Mouse (Mus musculus) ES-Bruce4 (cell line): Measurements from ENCODE around the gene Gm17079. TPM values are rescaled to one million over a fixed set of nuclear protein-coding genes. Genes with fewer than 3 reads are reported as not detected.

Source experiments
- H3K27ac ChIP-seq: 2 replicates; pipeline ENCODE4 v1.5.1; 2012; ENCODE audit warnings: low read length, inconsistent platforms; ENCODE audit not compliant: insufficient read depth
- H3K27me3 ChIP-seq: 2 replicates; pipeline ENCODE4 v1.6.1; 2012; ENCODE audit warnings: mild to moderate bottlenecking, low read length, inconsistent platforms; ENCODE audit not compliant: control insufficient read depth, poor library complexity, insufficient read depth, severe bottlenecking
- H3K36me3 ChIP-seq: 2 replicates; pipeline ENCODE4 v1.6.1; 2012; ENCODE audit warnings: inconsistent platforms, mild to moderate bottlenecking, low read length, moderate library complexity; ENCODE audit not compliant: control insufficient read depth, poor library complexity, insufficient read depth, severe bottlenecking
- H3K4me1 ChIP-seq: one replicate; pipeline ENCODE4 v1.8.1; 2011; ENCODE audit warnings: low read length; ENCODE audit not compliant: control insufficient read depth, insufficient read depth
- H3K4me3 ChIP-seq: 2 replicates; pipeline ENCODE4 v1.5.1; 2011; ENCODE audit warnings: low read depth, mild to moderate bottlenecking, low read length
- H3K9ac ChIP-seq: 2 replicates; pipeline ENCODE4 v1.6.1; 2012; ENCODE audit warnings: low read depth, mild to moderate bottlenecking, inconsistent platforms; ENCODE audit not compliant: poor library complexity, severe bottlenecking
- H3K9me3 ChIP-seq: replicated peaks from 2 replicates; pipeline ENCODE4 v1.6.1; 2012; ENCODE audit warnings: mild to moderate bottlenecking, low read length, inconsistent platforms; ENCODE audit not compliant: control insufficient read depth, poor library complexity, insufficient read depth, severe bottlenecking
- CTCF ChIP-seq: IDR thresholded peaks from one replicate; pipeline ENCODE4 v1.8.1; 2011; ENCODE audit warnings: low read depth, low read length
- EP300 ChIP-seq: IDR thresholded peaks from 2 replicates; pipeline ENCODE4 v1.6.1; 2011; ENCODE audit warnings: low read depth, low read length; ENCODE audit not compliant: insufficient read depth
- POLR2A ChIP-seq: IDR thresholded peaks from one replicate; pipeline ENCODE4 v1.8.1; 2011; ENCODE audit warnings: low read length; ENCODE audit not compliant: insufficient read depth
- polyA plus RNA-seq: library from polyadenylated mRNA; stranded (reverse); fragments of >200 nt; gene quantifications from 2 replicates; pipeline ENCODE4 v1.2.4, GENCODE M21; 2011; ENCODE audit warnings: low read depth; ENCODE audit not compliant: missing spikeins, insufficient read depth, insufficient read length

Gene Gm17079
- polyA plus RNA-seq, 1 experiment: not detected

- no peak for TF ChIP-seq CTCF
- TF ChIP-seq POLR2A: no peak
- TF ChIP-seq EP300: no peak
- no peak within 1 kb of the TSS for H3K4me3 ChIP-seq
- no peak within 1 kb of the TSS for H3K27ac ChIP-seq
- H3K36me3 ChIP-seq: no peaks in the 10 kb centered on the region
- H3K9me3 ChIP-seq: no peaks in the 10 kb centered on the region
- H3K27me3 ChIP-seq: no peaks in the 10 kb centered on the region
- H3K9ac ChIP-seq: no peak within 1 kb of the TSS
- H3K4me1 ChIP-seq: no peaks in the 10 kb centered on the region
Observed at GRCm38 (mm10) chr14:51717083-51717482, 21.8 kb upstream of the Gm17079 start, which contains the start of gene Gm5800. Gm5800 (minus strand) TSS chr14:51717183.

- H3K4me1 ChIP-seq: no peaks in the 10 kb centered on the region
- no peak for TF ChIP-seq CTCF
- TF ChIP-seq POLR2A: no peak
- no peak for TF ChIP-seq EP300
- H3K27me3 ChIP-seq: no peaks in the 10 kb centered on the region
- no peaks in the 10 kb centered on the region for H3K36me3 ChIP-seq
- H3K4me3 ChIP-seq: no peak overlapping the region
- no peak overlapping the region for H3K9ac ChIP-seq
- H3K27ac ChIP-seq: no peak overlapping the region
- H3K9me3 ChIP-seq: no peaks in the 10 kb centered on the region
Observed at GRCm38 (mm10) chr14:51677269-51677668, 18.0 kb downstream of the Gm17079 start.

Other genes starting within 250 kb of the Gm17079 start
- gene Vmn2r89, start 243.6 kb downstream of the Gm17079 start, polyA plus RNA-seq: 0.12 TPM in 1 of 2 replicates, not detected in the other
- gene Gm5622, start 142.7 kb downstream of the Gm17079 start, polyA plus RNA-seq: not detected in 2 replicates
- gene Gm17175, start 121.4 kb downstream of the Gm17079 start, polyA plus RNA-seq: not detected in 2 replicates
- not detected in 2 replicates for gene Gm17174, start 103.3 kb downstream of the Gm17079 start, polyA plus RNA-seq
- gene Gm17078, start 84.2 kb downstream of the Gm17079 start, polyA plus RNA-seq: not detected in 2 replicates
- gene Gm4181, start 59.8 kb downstream of the Gm17079 start, polyA plus RNA-seq: not detected in 2 replicates
- not detected in 2 replicates for gene Gm5800, start 21.7 kb upstream of the Gm17079 start, polyA plus RNA-seq
- not detected in 2 replicates for gene Ang4, start 78.1 kb upstream of the Gm17079 start, polyA plus RNA-seq
- gene AY358078, start 104.6 kb upstream of the Gm17079 start, polyA plus RNA-seq: not detected in 2 replicates
- not detected in 2 replicates for gene Ear6, start 158.2 kb upstream of the Gm17079 start, polyA plus RNA-seq
- gene Mettl17, start 189.4 kb upstream of the Gm17079 start, polyA plus RNA-seq: 19.2 and 24.2 TPM in 2 replicates
- 2.7 and 3.3 TPM in 2 replicates for gene Slc39a2, start 197.4 kb upstream of the Gm17079 start, polyA plus RNA-seq
- 26.7 and 30.2 TPM in 2 replicates for gene Ndrg2, start 218.7 kb upstream of the Gm17079 start, polyA plus RNA-seq
- not detected in 2 replicates for gene Tppp2, start 223.0 kb upstream of the Gm17079 start, polyA plus RNA-seq
- not detected in 2 replicates for gene Rnase13, start 227.3 kb upstream of the Gm17079 start, polyA plus RNA-seq